Mouse (Mus musculus) limb, embryonic 12.5 days (tissue): Measurements from ENCODE around the gene Dlg4. TPM values are rescaled to one million over a fixed set of nuclear protein-coding genes. Genes with fewer than 3 reads are reported as not detected.

ENCODE experiments used
- ATAC-seq: fragments of 200-750 bp; cut with Nextera tagmentation; 2 replicates; pipeline ENCODE4 v1.8.0; 2017; ENCODE audit warnings: low read depth, moderate TSS enrichment; ENCODE audit not compliant: insufficient number of reproducible peaks, insufficient read depth, low FRiP score, low TSS enrichment
- H3K27ac ChIP-seq: fragments of 300-500 bp; sonication (generic); 2 replicates; pipeline ENCODE4 v1.5.1; 2016; ENCODE audit warnings: mild to moderate bottlenecking, moderate library complexity
- H3K27me3 ChIP-seq: fragments of 300-500 bp; sonication (generic); 2 replicates; pipeline ENCODE4 v1.6.1; 2016; ENCODE audit warnings: mild to moderate bottlenecking, moderate library complexity
- H3K36me3 ChIP-seq: fragments of 300-500 bp; sonication (generic); 2 replicates; pipeline ENCODE4 v1.6.1; 2016; ENCODE audit warnings: mild to moderate bottlenecking, moderate library complexity
- H3K4me1 ChIP-seq: fragments of 300-500 bp; sonication (generic); replicated peaks from 2 replicates; pipeline ENCODE4 v1.6.1; 2016
- H3K4me2 ChIP-seq: fragments of 300-500 bp; sonication (generic); 2 replicates; pipeline ENCODE4 v1.6.1; 2016; ENCODE audit warnings: mild to moderate bottlenecking, moderate library complexity
- H3K4me3 ChIP-seq: fragments of 300-500 bp; sonication (generic); replicated peaks from 2 replicates; pipeline ENCODE4 v1.5.1; 2016; ENCODE audit warnings: mild to moderate bottlenecking
- H3K9ac ChIP-seq: fragments of 300-500 bp; sonication (generic); replicated peaks from 2 replicates; pipeline ENCODE4 v1.6.1; 2016; ENCODE audit warnings: mild to moderate bottlenecking, moderate library complexity
- H3K9me3 ChIP-seq: fragments of 300-500 bp; sonication (generic); 2 replicates; pipeline ENCODE4 v1.6.1; 2016; ENCODE audit warnings: mild to moderate bottlenecking, moderate library complexity
- WGBS: fragments of 180-500 bp; shearing (Covaris S2); methylation state at CpG from one replicate; pipeline ENCODE4 v1.1.7; 2016; 5-methylcytosine and 5-hydroxymethylcytosine counted together
- polyA plus RNA-seq: library from polyadenylated mRNA; unstranded; fragments of >200 nt; fragmentation: Nextera tagmentation; extraction: Ambion mirVana; gene quantifications from 2 replicates; pipeline ENCODE4 v1.2.1, GENCODE M21; 2016

Dlg4 gene
- polyA plus RNA-seq, 1 experiment from 2014 or later = 10.6 TPM

DNA sequence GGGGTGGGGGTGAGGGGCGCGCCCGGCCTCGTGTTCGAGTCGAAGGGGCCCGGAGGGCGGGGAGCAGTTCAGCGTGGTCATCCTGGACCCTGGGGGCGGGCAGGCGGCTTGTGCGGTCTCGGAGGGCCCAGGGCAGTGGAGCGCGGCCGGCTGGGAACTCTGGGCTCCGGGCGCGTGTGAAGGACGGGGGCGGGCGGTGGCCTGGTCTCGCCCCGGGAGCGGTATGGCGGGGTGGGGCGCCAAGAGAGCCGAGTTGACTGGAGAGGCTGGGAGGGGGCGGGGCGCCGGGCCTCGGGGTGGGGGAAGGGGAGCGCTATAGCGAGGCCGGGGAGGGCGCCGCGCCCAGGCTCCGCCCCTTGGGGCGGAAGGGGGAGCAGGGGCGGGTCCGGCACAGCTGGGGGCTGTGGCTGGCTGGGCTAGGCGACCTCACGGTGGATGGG, 19.7 kb upstream of the Dlg4 start:
- peaks cover 42% of the 10 kb centered on the region for H3K4me1 ChIP-seq
- no peaks in the 10 kb centered on the region for H3K27me3 ChIP-seq
- peaks cover 49% of the 10 kb centered on the region for H3K36me3 ChIP-seq
- peak overlapping the region; percentile 92 for H3K4me3 ChIP-seq
- H3K9ac ChIP-seq = peak overlapping the region; percentile 96
- no peaks in the 10 kb centered on the region for H3K9me3 ChIP-seq
- peak overlapping the region; percentile 58 for H3K4me2 ChIP-seq
- ATAC-seq = peak; percentile 34
- WGBS = under 1% methylated on average over 39 of the region's 44 CpGs
- peak overlapping the region; percentile 99 for H3K27ac ChIP-seq

DNA sequence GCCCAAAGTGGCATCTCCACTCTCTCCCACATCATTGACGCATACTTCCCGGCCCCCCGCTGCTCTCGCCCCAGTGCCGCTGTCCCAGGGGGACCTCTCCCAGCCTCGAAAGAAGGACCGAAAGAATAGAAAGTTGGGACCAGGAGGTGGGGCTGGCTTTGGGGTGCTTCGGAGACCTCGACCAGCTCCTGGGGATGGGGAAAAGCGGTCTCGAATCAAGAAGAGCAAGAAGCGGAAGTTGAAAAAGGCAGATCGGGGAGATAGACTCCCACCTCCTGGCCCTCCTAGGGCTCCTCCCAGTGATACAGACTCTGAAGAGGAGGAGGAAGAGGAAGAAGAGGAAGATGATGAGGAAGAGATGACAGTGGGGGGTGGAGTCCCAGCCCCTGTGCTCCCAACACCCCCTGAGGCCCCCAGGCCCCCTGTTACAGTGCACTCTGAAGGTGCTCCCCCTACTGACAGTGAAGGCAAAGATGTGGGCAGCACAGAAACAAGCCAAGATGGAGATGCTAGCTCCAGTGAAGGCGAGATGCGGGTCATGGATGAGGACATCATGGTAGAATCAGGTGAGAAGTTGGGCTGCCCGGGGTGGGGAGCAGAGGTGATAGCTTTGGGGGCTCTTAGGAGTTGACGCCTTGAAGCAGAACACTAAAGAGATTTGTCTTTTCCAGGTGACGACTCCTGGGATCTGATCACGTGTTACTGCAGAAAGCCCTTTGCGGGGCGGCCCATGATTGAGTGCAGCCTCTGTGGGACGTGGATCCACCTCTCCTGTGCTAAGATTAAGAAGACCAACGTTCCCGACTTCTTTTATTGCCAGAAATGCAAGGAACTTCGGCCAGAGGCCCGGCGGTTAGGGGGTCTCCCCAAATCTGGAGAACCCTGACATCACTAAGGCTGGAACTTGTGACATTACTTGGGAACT, 17.9 kb upstream of the Dlg4 start:
- ATAC-seq = no peak
- H3K9ac ChIP-seq = no peak overlapping the region
- H3K4me1 ChIP-seq = peaks cover 49% of the 10 kb centered on the region
- H3K4me2 ChIP-seq = no peak overlapping the region
- 0 out of 2 replicates have a peak overlapping the region, but pooled peaks have one; percentile 99 for H3K27ac ChIP-seq
- peaks cover 37% of the 10 kb centered on the region for H3K36me3 ChIP-seq
- WGBS = 89% methylated on average over 27 of the region's 27 CpGs
- H3K27me3 ChIP-seq = no peaks in the 10 kb centered on the region
- no peaks in the 10 kb centered on the region for H3K9me3 ChIP-seq
- peak overlapping the region; percentile 92; the same call in 1 of the 2 replicates for H3K4me3 ChIP-seq

DNA sequence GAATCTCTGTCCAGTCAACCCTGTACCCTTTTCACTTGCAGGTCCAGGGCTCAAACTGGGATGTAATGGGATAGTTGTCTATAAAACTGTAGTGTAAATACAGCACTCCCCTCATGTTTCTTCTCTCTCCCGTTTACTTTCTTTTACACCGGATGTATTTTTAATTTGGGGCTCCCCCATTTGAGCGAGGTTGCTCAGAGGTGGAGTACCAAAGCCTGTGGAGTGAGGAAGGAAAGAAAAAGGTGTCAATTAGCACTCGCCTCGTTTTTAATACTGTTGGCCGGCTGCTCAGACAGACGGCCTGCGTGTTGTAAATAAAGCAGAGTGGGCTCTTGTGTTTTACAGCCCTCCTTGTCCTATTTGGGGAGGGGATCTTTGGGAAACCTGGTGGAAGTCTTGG, 17.1 kb upstream of the Dlg4 start:
- Histone ChIP-seq H3K4me2 (peak overlapping the region; percentile 93; the same call in 1 of the 2 replicates), H3K9ac (no peak overlapping the region), H3K4me1 (peaks cover 49% of the 10 kb centered on the region), H3K27ac (peak overlapping the region; percentile 97; the same call in 1 of the 2 replicates), H3K9me3 (no peaks in the 10 kb centered on the region), H3K36me3 (peaks cover 34% of the 10 kb centered on the region), H3K4me3 (peak overlapping the region; percentile 77), H3K27me3 (no peaks in the 10 kb centered on the region)
- ATAC-seq = no peak
- 70% methylated on average over 8 of the region's 8 CpGs for WGBS

DNA sequence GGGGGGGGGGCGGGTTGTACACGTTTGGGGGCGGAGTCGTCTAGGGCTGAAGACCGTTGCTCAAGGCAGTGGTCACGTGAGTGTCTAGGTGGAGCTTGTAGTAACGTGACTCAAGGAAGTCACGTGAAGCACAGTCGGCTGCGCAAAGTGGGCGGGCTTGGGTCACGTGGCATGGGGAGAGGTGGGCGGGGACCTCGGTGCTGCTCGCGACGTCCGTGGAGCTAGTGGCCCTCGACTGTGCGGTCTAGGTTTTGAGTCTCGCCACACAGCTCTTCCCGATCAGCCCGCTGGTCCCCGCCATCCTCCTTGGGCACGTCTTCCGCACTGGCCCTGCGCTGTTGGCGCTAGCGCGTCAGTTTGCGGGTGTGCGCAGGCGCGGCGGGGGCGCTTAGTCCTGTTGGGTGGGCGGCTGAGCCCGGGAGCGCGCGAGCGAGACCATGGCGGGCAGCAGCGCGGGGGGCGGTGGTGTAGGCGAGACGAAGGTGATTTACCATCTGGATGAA, 16.3 kb upstream of the Dlg4 start, which contains the start of gene Dvl2:
TSS of gene Dvl2 (plus strand) at position 200 of the 503 bp plus-strand sequence.
- peak; percentile 45 for ATAC-seq
- Histone ChIP-seq H3K9me3 (no peaks in the 10 kb centered on the region), H3K36me3 (peaks cover 39% of the 10 kb centered on the region), H3K4me1 (peaks cover 49% of the 10 kb centered on the region), H3K27me3 (no peaks in the 10 kb centered on the region), H3K9ac (peak within 1 kb of the TSS; percentile 84), H3K4me2 (peak within 1 kb of the TSS; percentile 93), H3K4me3 (peak within 1 kb of the TSS; percentile 77), H3K27ac (peak within 1 kb of the TSS; percentile 97)
- WGBS = under 1% methylated on average over 48 of the region's 48 CpGs

DNA sequence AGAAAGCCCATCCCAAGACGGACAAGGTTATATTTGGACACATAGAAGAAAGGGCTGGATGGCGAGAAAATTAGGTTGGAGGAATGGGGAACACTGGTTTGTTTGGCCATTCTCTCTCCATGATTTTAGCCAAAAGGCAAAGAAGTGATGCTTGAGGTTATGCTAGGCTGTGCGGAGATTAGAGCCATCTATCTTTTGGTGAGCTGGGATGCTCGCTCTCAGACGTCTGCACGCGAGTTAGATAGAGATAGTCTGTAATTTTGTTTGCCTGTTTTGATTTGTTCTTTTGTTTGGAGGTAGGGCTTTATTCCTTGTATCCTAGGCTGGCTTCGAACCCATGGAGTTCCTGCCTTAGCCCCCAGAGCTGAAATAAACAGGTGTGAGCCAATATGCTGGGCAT, 15.6 kb upstream of the Dlg4 start:
- Histone ChIP-seq H3K4me2 (peak overlapping the region; percentile 93), H3K9me3 (no peaks in the 10 kb centered on the region), H3K36me3 (peaks cover 47% of the 10 kb centered on the region), H3K27me3 (no peaks in the 10 kb centered on the region), H3K9ac (peak overlapping the region; percentile 84), H3K4me3 (peak overlapping the region; percentile 77), H3K27ac (peak overlapping the region; percentile 97), H3K4me1 (peaks cover 49% of the 10 kb centered on the region)
- ATAC-seq = no peak
- 13% methylated on average over 8 of the region's 8 CpGs for WGBS

DNA sequence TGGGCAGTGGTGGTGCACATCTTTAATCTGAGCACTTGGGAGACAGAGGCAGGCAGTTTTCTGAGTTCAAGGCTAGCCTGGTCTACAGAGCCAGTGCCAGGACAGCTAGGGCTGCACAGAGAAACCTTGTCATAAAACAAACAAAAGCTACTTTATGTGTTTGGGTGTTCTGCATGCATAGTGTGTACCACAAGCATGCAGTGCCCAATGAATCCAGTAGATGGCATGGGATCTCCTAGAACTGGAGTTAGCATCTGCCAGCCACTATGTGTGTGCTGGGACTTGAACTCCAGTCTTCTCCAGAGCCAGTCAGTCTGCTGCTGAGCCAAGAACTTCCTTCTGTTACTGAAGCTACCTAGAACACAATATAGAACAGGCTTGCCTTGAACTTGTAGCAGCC, 14.9 kb upstream of the Dlg4 start:
- Histone ChIP-seq H3K4me1 (peaks cover 49% of the 10 kb centered on the region), H3K4me3 (peak overlapping the region; percentile 77), H3K9ac (no peak overlapping the region), H3K27ac (no peak overlapping the region), H3K4me2 (peak overlapping the region; percentile 93), H3K36me3 (peaks cover 54% of the 10 kb centered on the region), H3K27me3 (no peaks in the 10 kb centered on the region), H3K9me3 (no peaks in the 10 kb centered on the region)
- no peak for ATAC-seq

DNA sequence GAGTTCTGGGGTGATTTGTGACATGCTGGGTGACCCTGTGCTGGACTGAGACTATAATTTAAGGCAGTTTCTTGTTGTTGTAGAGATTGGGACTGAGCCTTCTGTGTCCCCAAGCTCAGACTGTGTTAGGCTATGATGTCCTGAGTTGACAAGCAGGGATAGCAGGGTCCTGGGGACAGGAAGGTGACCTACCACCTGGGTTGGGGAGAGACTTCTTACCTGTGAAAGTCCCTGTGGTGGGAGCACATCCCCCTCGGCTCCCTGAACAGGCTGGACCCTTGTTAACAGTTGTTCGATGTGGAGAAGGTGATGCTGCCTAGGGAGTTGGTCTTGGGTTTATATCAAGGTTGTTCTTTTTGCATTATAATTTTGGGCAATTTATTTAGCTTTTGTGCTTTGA, 14.3 kb upstream of the Dlg4 start:
- H3K27ac ChIP-seq = no peak overlapping the region
- H3K27me3 ChIP-seq = no peaks in the 10 kb centered on the region
- ATAC-seq = no peak
- no peaks in the 10 kb centered on the region for H3K9me3 ChIP-seq
- peak overlapping the region; percentile 34; the same call in 1 of the 2 replicates for H3K9ac ChIP-seq
- whole genome bisulfite sequencing = 91% methylated on average over 2 of the region's 2 CpGs
- H3K4me3 ChIP-seq = peak overlapping the region; percentile 77
- H3K4me1 ChIP-seq = peaks cover 48% of the 10 kb centered on the region
- H3K4me2 ChIP-seq = peak overlapping the region; percentile 93
- peaks cover 59% of the 10 kb centered on the region for H3K36me3 ChIP-seq

DNA sequence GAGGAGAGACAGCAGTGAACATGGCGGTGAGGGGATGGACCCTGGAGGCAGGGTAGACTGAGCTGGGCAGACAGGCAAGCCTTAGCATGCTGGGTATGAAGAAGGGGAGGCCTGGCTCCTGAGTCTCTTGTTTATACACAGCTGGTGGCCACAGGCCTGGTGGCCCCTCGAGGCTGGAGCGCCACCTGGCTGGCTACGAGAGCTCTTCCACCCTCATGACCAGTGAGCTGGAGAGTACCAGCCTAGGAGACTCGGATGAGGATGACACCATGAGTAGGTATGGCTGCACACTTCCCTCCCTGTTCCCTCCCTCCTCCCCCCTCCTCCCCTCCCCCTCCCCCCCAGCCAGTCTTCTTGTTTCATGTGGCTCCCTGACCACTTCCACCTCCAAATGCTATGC, 11.2 kb upstream of the Dlg4 start:
- no peaks in the 10 kb centered on the region for H3K9me3 ChIP-seq
- H3K9ac ChIP-seq = no peak overlapping the region
- 65% methylated on average over 5 of the region's 5 CpGs for WGBS
- H3K36me3 ChIP-seq = peaks cover 63% of the 10 kb centered on the region
- H3K27me3 ChIP-seq = no peaks in the 10 kb centered on the region
- ATAC-seq = no peak
- no peak overlapping the region for H3K4me2 ChIP-seq
- H3K27ac ChIP-seq = no peak overlapping the region
- H3K4me3 ChIP-seq = no peak overlapping the region
- peaks cover 26% of the 10 kb centered on the region for H3K4me1 ChIP-seq

DNA sequence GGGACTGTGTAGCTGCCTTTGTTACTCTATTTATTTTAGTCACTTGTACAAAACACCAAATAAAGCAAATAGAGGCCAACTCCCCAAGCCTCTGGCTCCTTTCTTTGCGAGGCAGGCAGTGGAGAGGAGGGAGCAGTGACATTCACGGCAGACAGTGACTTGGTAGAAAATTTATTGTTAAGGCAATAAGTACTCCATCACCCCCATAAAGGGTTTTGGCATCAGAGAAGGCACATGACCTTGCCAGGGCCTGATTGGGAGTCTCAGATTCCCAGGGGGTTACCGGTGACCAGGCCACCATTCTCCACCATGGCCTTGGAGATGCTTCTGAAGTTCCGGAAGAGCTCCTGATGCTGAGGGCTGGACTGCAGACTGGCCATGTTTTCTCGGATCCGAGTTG, 6.7 kb upstream of the Dlg4 start:
- H3K27ac ChIP-seq = no peak overlapping the region
- H3K4me3 ChIP-seq = no peak overlapping the region
- H3K36me3 ChIP-seq = peaks cover 92% of the 10 kb centered on the region
- no peak overlapping the region for H3K9ac ChIP-seq
- H3K4me2 ChIP-seq = no peak overlapping the region
- no peak for ATAC-seq
- H3K4me1 ChIP-seq = peaks cover 16% of the 10 kb centered on the region
- WGBS = 91% methylated on average over 6 of the region's 6 CpGs
- no peaks in the 10 kb centered on the region for H3K9me3 ChIP-seq
- no peaks in the 10 kb centered on the region for H3K27me3 ChIP-seq

DNA sequence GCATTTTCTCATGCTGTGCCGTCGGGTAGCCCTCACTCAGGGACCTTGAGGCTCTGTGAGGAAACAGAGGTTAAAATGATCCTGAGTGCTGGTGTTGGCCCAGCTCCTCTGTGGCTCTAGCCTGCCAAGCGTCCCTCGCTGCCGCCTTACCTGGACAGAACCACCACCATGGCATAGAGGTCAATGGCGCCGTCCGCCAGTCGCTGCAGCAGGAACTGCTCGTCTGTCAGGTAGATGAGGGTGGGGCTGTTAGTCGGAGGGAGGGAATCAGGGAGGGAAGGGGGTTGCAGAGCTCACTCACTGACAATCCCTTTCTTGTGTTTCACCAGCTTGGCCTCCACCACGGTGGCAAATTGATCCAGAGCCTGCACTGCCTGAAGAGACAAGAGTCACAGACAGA, 6.2 kb upstream of the Dlg4 start:
- Histone ChIP-seq H3K36me3 (peaks cover 87% of the 10 kb centered on the region), H3K4me2 (no peak overlapping the region), H3K9me3 (no peaks in the 10 kb centered on the region), H3K4me3 (no peak overlapping the region), H3K27ac (no peak overlapping the region), H3K9ac (no peak overlapping the region), H3K4me1 (peaks cover 16% of the 10 kb centered on the region), H3K27me3 (no peaks in the 10 kb centered on the region)
- no peak for ATAC-seq
- 87% methylated on average over 12 of the region's 12 CpGs for WGBS

DNA sequence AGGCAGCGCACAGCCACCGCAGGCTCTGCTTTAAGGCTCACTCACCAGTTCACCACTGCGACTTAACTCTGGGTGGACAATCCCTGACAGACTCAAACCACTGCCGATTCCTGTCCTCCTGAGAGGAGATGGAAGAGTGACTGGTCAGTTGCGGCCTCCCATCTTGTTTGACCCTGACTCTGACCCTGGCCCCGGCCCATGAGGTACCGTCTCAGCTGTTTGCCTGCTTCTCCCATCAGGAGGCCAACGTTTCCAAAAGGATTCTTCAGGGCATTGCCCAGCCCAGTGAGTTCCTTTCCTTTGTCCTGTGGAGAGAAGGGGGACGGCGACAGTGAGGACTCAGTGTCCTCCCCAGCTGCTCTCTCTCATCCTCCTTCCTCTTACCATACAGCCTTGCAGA, 5.8 kb upstream of the Dlg4 start:
- H3K4me1 ChIP-seq = peaks cover 16% of the 10 kb centered on the region
- WGBS = 94% methylated on average over 10 of the region's 10 CpGs
- peaks cover 83% of the 10 kb centered on the region for H3K36me3 ChIP-seq
- H3K9ac ChIP-seq = no peak overlapping the region
- H3K4me2 ChIP-seq = no peak overlapping the region
- no peak overlapping the region for H3K4me3 ChIP-seq
- H3K27me3 ChIP-seq = no peaks in the 10 kb centered on the region
- H3K9me3 ChIP-seq = no peaks in the 10 kb centered on the region
- H3K27ac ChIP-seq = no peak overlapping the region
- no peak for ATAC-seq
